Mouse (Mus musculus): ENCODE data around the gene Nxn. TPM values are rescaled to one million over a fixed set of nuclear protein-coding genes. Genes with fewer than 3 reads are reported as not detected.
A peak's percentile ranks its signal among the peaks of the same experiment; 100 is the strongest.

Nxn gene
- polyA plus RNA-seq, 1 experiment from 2014 or later = 74.8 TPM

DNA sequence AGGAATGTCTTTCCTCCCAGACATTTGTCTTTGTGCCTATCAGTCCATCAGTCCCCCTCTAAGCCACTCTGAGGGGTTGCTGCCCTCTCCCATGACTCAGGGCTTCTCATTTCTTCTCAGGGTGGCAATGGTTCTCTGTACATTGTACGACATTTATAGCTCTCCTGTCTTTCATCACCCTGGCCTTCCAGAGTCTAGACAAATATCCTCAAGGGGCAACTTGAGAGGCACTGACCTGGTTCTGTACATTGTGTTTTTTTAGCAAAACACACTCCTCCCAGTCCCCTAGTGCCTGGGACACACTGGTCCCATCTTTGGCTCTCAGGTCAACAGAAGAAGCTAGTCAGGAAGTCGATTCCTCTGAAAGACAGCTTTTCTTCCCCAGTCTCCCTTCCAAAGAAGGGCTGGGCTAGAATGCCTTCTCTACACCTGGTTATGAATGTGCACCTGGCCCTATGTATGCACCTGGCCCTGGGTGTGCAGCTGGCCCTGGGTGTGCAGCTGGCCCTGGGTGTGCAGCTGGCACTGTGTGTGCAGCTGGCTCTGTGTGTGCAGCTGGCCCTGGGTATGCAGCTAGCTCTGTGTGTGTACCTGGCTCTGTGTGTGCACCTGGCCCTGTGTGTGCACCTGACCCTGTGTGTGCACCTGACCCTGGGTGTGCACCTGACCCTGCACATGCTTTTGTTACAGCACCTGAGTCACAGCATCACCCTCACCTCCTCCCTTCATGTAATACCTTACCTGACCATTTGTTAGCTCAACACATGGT lies 70.2 kb downstream of the Nxn start:
- Histone ChIP-seq H3K27me3 (no peaks in the 10 kb centered on the region), H3K9me3 (replicated peaks) (no peaks in the 10 kb centered on the region), H3K9ac (no peak overlapping the region), H3K27ac (replicated peaks) (no peak overlapping the region), H3K4me1 (peaks cover 81% of the 10 kb centered on the region), H3K4me3 (replicated peaks) (no peak overlapping the region), H3K4me2 (replicated peaks) (no peak overlapping the region), H3K36me3 (no peaks in the 10 kb centered on the region)
- ATAC-seq (ENCODE audit: insufficient number of reproducible peaks, low FRiP score, low TSS enrichment, low read depth) = no peak
- 53% methylated on average over 2 of the region's 2 CpGs for WGBS

DNA sequence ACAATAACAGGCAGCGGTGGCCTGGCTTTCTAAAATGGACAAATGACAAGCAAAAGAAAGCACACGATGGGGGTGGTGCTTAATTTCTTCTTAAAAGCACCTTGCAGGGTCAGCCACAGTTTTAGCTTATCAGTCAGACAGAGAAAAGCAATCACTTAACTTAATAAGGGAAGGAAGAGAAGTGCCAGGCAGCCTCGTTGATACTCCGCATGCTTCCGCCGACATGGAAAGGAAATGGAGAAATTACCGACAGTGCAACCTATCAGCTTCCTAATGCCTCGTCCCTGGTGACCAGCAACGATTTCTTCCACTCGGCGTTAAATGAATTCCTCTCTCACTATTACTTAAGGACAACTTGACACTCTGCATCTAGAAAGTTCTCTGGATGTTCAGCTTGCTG lies 70.9 kb downstream of the Nxn start:
- Histone ChIP-seq H3K27ac (replicated peaks) (peak overlapping the region; percentile 74; the same call in 1 of the 2 replicates), H3K27me3 (no peaks in the 10 kb centered on the region), H3K9me3 (replicated peaks) (no peaks in the 10 kb centered on the region), H3K4me3 (replicated peaks) (no peak overlapping the region), H3K9ac (no peak overlapping the region), H3K36me3 (no peaks in the 10 kb centered on the region), H3K4me1 (peaks cover 85% of the 10 kb centered on the region), H3K4me2 (replicated peaks) (no peak overlapping the region)
- ATAC-seq (ENCODE audit: insufficient number of reproducible peaks, low FRiP score, low TSS enrichment, low read depth) = no peak
- WGBS = 39% methylated on average over 11 of the region's 11 CpGs

GRCm38 (mm10) chr11:76326672-76327071 lies 72.3 kb downstream of the Nxn start:
- peak overlapping the region; percentile 74; the same call in 1 of the 2 replicates for H3K27ac ChIP-seq (replicated peaks)
- H3K4me1 ChIP-seq = peaks cover 88% of the 10 kb centered on the region
- H3K27me3 ChIP-seq = no peaks in the 10 kb centered on the region
- no peaks in the 10 kb centered on the region for H3K9me3 ChIP-seq (replicated peaks)
- no peak overlapping the region for H3K9ac ChIP-seq
- H3K36me3 ChIP-seq = no peaks in the 10 kb centered on the region
- no peak overlapping the region for H3K4me2 ChIP-seq (replicated peaks)
- no peak for ATAC-seq (ENCODE audit: insufficient number of reproducible peaks, low FRiP score, low TSS enrichment, low read depth)
- H3K4me3 ChIP-seq (replicated peaks) = no peak overlapping the region
- 74% methylated on average over 6 of the region's 6 CpGs for WGBS

GRCm38 (mm10) chr11:76326051-76326450 lies 72.9 kb downstream of the Nxn start:
- Histone ChIP-seq H3K4me3 (replicated peaks) (no peak overlapping the region), H3K9ac (no peak overlapping the region), H3K9me3 (replicated peaks) (no peaks in the 10 kb centered on the region), H3K4me1 (peaks cover 87% of the 10 kb centered on the region), H3K4me2 (replicated peaks) (no peak overlapping the region), H3K36me3 (no peaks in the 10 kb centered on the region), H3K27me3 (no peaks in the 10 kb centered on the region), H3K27ac (replicated peaks) (peak overlapping the region; percentile 74)
- ATAC-seq (ENCODE audit: insufficient number of reproducible peaks, low FRiP score, low TSS enrichment, low read depth) = no peak
- WGBS = 68% methylated on average over 2 of the region's 2 CpGs

- WGBS = 25% methylated on average over 9 of the region's 9 CpGs
- H3K4me3 ChIP-seq (replicated peaks) = no peak overlapping the region
- no peaks in the 10 kb centered on the region for H3K9me3 ChIP-seq (replicated peaks)
- H3K36me3 ChIP-seq = peaks cover 3% of the 10 kb centered on the region; the same call in 1 of the 2 replicates
- no peak overlapping the region for H3K9ac ChIP-seq
- no peak for ATAC-seq (ENCODE audit: insufficient number of reproducible peaks, low FRiP score, low TSS enrichment, low read depth)
- peak overlapping the region; percentile 1; the same call in 1 of the 2 replicates for H3K4me2 ChIP-seq (replicated peaks)
- peak overlapping the region; percentile 74 for H3K27ac ChIP-seq (replicated peaks)
- no peaks in the 10 kb centered on the region for H3K27me3 ChIP-seq
- peaks cover 84% of the 10 kb centered on the region for H3K4me1 ChIP-seq
These were observed 74.1 kb downstream of the Nxn start for GRCm38 (mm10) chr11:76324801-76325200.

DNA sequence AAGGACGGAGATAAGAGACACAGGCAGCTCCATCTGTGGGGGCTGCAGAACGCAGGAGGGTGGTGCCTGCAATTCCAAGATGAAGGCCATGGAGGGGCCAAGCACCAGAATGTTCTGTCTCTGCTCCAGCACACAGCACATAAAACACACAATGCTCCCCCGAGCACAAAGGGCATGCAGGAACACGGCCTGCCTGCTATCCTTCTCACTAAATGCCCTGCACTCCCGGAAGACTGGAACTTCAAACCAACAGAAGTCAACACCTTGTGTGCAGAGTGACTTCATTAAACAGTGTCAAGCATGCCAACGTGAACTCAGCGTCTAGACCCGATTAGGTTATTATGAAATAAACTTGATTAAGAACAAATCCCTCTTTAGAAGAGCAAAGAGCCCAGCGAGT lies 74.7 kb downstream of the Nxn start:
- 21% methylated on average over 9 of the region's 9 CpGs for WGBS
- H3K27me3 ChIP-seq = no peaks in the 10 kb centered on the region
- no peak overlapping the region for H3K4me3 ChIP-seq (replicated peaks)
- no peak overlapping the region for H3K9ac ChIP-seq
- peaks cover 3% of the 10 kb centered on the region; the same call in 1 of the 2 replicates for H3K36me3 ChIP-seq
- no peak overlapping the region for H3K4me2 ChIP-seq (replicated peaks)
- peak overlapping the region; percentile 74 for H3K27ac ChIP-seq (replicated peaks)
- no peak for ATAC-seq (ENCODE audit: insufficient number of reproducible peaks, low FRiP score, low TSS enrichment, low read depth)
- H3K9me3 ChIP-seq (replicated peaks) = no peaks in the 10 kb centered on the region
- H3K4me1 ChIP-seq = peaks cover 89% of the 10 kb centered on the region

GRCm38 (mm10) chr11:76322939-76323338 lies 76.0 kb downstream of the Nxn start:
- 62% methylated on average over 5 of the region's 5 CpGs for WGBS
- Histone ChIP-seq H3K9me3 (replicated peaks) (no peaks in the 10 kb centered on the region), H3K9ac (no peak overlapping the region), H3K27me3 (no peaks in the 10 kb centered on the region), H3K4me2 (replicated peaks) (no peak overlapping the region), H3K36me3 (peaks cover 3% of the 10 kb centered on the region; the same call in 1 of the 2 replicates), H3K4me3 (replicated peaks) (no peak overlapping the region), H3K4me1 (peaks cover 88% of the 10 kb centered on the region), H3K27ac (replicated peaks) (peak overlapping the region; percentile 68)
- no peak for ATAC-seq (ENCODE audit: insufficient number of reproducible peaks, low FRiP score, low TSS enrichment, low read depth)

DNA sequence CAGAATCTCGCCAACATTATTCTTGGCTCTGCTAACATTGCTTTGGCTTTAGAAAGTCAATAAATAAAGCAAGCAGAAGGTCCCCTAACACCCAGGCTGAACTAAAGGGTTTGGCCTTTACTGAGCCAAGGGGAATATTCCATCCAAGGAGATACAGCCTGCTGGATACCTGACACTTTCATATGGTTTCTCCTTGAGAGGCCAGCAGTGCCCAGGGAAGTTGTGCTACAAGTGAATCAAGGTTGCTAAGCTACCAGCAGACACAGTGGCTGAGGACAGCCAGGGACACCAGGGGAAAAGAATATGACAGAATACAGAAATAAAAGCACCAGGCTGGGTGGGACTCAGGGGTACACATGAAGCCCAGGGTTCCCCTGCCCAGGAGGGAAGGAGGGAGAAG lies 76.9 kb downstream of the Nxn start:
- Histone ChIP-seq H3K9me3 (replicated peaks) (no peaks in the 10 kb centered on the region), H3K27ac (replicated peaks) (peak overlapping the region; percentile 68), H3K9ac (no peak overlapping the region), H3K36me3 (peaks cover 3% of the 10 kb centered on the region; the same call in 1 of the 2 replicates), H3K4me2 (replicated peaks) (no peak overlapping the region), H3K4me3 (replicated peaks) (no peak overlapping the region), H3K27me3 (no peaks in the 10 kb centered on the region), H3K4me1 (peaks cover 86% of the 10 kb centered on the region)
- 81% methylated on average over 1 of the region's 1 CpGs for WGBS
- no peak for ATAC-seq (ENCODE audit: insufficient number of reproducible peaks, low FRiP score, low TSS enrichment, low read depth)

DNA sequence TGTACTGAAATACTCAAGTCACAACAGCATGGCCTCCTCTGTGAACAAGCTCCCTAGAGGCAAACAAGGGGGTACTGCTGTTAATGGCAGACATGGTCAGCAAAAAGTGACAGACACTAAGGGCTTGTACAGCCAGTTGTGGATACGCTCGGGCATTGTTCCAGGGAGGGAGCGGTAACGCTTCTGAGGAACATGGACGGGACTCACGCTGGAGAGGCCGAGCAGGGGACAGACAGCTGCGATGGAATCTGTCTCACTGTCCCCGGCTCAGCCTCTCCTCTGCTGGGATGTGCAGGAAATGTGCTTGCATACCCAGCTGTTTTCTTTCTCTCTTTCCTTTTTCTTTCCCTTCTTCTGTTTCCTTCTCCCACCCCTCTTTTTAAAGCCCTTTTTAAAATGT lies 78.5 kb downstream of the Nxn start:
- WGBS = 63% methylated on average over 9 of the region's 9 CpGs
- H3K27me3 ChIP-seq = no peaks in the 10 kb centered on the region
- H3K9me3 ChIP-seq (replicated peaks) = no peaks in the 10 kb centered on the region
- H3K9ac ChIP-seq = no peak overlapping the region
- H3K4me3 ChIP-seq (replicated peaks) = no peak overlapping the region
- no peak for ATAC-seq (ENCODE audit: insufficient number of reproducible peaks, low FRiP score, low TSS enrichment, low read depth)
- peaks cover 71% of the 10 kb centered on the region for H3K4me1 ChIP-seq
- H3K4me2 ChIP-seq (replicated peaks) = no peak overlapping the region
- peak overlapping the region; percentile 85 for H3K27ac ChIP-seq (replicated peaks)
- peaks cover 3% of the 10 kb centered on the region; the same call in 1 of the 2 replicates for H3K36me3 ChIP-seq

DNA sequence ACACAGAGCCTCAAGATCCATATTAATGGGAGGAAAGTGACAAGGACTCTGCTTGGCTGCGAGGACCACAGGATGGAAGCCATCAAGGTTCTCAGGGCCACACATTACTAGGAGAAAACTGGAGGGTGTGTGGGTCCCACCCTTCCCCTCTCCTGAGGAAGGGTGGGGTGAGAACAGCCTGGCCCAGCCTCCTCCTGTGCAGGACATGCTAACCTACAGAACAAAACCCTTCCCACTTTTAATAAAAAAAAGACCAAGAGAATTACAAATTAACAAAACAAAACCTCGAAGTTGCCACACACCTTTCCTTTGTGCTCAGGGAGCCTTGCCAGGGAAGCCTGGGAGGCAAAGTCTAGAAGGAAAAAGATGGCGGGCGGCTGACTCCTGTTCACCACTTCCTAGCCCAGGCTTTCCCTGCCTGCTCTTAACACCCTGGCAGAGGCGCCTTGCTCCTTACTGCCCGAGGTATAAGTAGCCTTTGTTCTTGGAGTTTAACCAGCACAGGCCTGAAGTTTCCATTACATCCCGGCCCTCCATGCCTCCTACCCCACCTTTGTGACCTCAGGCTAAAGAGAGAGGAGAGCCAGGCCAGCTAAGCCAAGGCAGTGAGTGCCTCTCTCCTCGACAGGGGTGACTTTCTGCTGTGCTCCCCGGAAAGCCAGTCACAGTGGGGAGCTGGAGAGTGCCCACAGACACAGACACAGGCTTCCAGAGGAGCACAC lies 79.1 kb downstream of the Nxn start:
- Histone ChIP-seq H3K4me3 (replicated peaks) (no peak overlapping the region), H3K27ac (replicated peaks) (peak overlapping the region; percentile 85), H3K27me3 (no peaks in the 10 kb centered on the region), H3K36me3 (peaks cover 3% of the 10 kb centered on the region; the same call in 1 of the 2 replicates), H3K9ac (no peak overlapping the region), H3K4me1 (peaks cover 68% of the 10 kb centered on the region), H3K4me2 (replicated peaks) (no peak overlapping the region), H3K9me3 (replicated peaks) (no peaks in the 10 kb centered on the region)
- WGBS = 53% methylated on average over 9 of the region's 9 CpGs
- ATAC-seq (ENCODE audit: insufficient number of reproducible peaks, low FRiP score, low TSS enrichment, low read depth) = no peak

- Histone ChIP-seq H3K9ac (no peak overlapping the region), H3K9me3 (replicated peaks) (no peaks in the 10 kb centered on the region), H3K27me3 (no peaks in the 10 kb centered on the region), H3K27ac (replicated peaks) (no peak overlapping the region), H3K4me1 (peaks cover 63% of the 10 kb centered on the region), H3K4me2 (replicated peaks) (no peak overlapping the region), H3K36me3 (peaks cover 3% of the 10 kb centered on the region; the same call in 1 of the 2 replicates), H3K4me3 (replicated peaks) (no peak overlapping the region)
- 77% methylated on average over 2 of the region's 2 CpGs for WGBS
- ATAC-seq (ENCODE audit: insufficient number of reproducible peaks, low FRiP score, low TSS enrichment, low read depth) = no peak
These were observed 81.0 kb downstream of the Nxn start for GRCm38 (mm10) chr11:76317904-76318303.
